Mouse (Mus musculus) frontal cortex, postnatal 25 days (tissue): ENCODE data around the gene Map2k5.
A peak's percentile ranks its signal among the peaks of the same experiment; 100 is the strongest.

ENCODE experiments used
- DNase-seq, 2 experiments: peaks; one replicate each; pipeline ENCODE4 v3.0.0; 2022; ENCODE audit warnings: low spot score in 2 of 2

Map2k5 gene

DNA sequence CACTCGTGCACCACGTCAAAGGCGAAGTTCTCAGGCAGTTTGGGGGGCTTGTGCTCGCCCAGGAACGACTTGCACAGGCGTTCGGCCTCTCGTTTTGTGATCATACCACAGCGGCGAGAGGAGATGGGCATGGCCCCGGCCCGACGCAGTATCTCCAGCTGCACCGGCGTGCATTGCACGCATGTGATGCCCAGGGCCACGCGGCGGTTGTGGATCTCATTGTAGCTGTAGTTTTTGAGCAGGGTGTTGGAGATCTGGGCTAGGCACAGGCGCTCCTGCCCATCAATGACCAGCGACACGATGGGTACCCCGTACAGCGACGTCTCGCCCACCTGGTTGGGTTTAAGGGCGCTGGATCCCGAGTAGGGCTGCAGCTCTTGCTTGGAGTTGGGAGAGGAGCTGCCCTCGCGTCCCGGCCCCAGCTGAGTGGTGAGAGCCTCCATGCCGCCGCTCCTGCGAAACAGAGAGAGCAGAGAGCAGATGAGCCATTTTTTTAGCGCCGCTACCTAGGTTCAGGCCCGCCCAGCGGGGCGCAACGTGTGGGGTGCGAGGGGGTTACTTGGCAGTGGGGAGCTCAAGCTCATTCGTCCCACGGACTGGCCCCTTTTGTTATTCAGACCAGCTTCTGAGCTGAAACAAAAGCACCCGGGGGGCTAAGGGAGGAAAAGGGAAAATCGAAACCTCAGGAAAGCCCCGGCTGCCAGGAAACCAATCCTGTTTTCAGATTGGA is 231.4 kb downstream of the Map2k5 start:
- DNase-seq: no peak

DNA sequence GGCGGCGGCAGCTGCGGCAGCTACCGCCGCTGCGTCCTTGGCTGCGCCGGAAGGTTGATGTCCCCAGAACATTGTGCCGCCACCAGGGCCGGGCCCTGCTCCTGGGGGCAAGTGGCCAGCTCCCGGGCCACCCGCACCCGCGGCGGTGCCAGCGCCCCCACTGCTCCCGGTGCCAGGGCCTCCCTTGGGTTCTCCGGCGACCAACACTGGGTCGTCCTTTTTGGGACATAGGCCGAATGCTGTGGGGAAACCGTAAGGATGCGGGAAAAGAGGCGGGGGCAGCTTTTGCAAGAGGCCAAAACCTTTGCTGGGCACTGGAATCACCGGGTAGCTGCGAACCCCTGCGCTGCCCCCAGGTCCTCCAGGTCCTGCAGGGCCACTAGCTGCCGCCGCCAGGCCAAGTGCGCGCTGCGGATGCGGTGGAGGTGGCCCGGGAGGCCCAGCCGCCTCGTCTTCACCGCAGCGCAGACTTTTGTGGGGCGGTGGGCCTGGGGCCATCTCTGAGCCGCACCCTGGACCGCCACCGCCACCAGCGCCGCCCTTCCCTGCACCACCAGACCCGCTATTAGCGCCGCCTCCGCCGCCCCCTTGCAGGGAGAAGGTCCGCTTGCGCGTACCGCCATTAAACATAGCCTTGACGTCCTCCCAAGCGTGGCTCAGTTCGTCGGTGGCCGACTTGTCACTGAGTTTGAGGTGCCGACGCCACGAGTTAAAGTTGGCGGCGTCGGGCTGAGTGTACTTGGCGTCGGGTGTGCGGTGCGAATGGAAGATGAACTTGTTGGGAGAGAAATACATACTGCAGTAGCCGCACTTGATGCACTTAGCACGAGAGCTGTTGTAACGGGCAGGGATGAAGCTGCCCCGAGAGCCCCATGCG is 232.2 kb downstream of the Map2k5 start:
- no peak for DNase-seq

DNA sequence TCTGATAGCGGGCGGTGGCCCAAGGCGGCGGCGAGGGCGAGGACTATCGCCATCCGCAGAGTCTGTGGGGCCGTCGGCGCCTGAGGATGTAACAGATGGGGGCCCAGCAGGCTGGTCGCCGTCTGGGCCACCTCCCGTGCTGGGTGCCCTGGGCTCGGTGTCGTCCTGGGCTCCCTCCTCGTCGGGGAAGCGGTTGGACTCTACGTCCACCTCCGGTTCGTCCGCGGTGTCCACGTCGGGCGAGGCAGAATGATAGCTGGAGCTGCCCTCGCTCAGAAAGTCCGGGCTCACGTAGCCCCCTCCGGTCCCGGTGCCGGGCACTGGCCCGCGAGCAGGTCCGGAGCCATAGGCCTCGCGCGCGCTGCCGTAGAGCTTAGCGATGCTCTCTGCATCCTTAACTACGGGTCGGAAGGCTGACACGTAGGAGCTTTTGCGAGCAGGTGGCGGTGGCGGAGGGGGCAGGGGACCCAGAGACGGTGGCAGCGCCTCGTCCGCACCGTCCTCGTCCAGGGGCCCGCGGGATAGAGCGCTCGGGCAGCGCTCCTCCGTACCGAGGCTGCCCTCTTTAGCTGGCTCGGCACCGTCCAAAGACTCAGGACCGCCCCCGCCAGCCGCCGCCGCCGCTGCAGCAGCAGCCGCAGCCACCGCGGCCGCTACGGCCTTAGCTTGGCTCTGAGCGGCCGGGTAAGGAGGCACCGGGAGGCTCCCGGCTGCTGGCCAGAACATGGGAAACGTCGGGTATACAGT is 233.0 kb downstream of the Map2k5 start:
- no peak for DNase-seq

DNA sequence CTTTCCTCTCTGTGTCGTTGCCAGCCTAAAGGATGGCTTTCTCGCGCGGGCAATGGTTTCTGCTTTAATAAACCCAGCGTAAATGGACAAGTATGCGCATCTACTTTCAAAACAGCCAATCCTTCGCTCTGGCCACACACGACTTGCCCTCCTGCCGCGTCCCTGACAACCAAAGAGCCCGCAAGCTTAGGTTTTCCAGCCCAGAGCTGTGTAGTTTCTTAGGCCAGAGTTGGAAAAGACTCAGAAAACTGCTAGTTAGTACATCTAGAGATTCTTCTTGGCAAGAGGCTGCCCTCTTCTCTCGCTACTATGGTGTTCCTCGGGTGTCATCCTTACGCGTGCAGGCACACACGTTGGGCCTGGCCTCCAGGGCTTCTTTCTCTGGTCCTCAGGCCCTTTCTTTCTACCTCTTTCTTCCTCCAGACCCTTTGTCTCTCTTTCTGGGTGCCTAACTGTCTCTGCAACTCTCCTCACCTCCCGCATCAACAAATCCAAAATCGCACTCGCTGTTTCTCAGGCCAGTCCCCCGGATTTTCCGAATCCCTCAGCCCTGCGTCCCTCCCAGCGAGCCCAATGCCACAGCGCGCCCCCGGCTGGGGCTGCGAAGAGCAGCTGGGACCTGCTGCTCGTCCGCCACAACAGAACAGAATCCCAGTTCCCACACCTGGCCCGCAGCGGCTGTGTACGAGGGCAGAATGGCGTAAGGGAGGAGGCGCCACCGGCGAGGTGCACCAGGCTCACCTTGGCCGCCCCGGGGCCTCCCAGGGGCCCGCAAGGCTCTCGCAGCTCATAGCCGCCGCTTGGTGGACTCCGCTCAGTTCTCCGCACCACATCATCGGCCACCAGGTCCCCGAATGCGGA is 233.8 kb downstream of the Map2k5 start:
- DNase-seq: no peak

DNA sequence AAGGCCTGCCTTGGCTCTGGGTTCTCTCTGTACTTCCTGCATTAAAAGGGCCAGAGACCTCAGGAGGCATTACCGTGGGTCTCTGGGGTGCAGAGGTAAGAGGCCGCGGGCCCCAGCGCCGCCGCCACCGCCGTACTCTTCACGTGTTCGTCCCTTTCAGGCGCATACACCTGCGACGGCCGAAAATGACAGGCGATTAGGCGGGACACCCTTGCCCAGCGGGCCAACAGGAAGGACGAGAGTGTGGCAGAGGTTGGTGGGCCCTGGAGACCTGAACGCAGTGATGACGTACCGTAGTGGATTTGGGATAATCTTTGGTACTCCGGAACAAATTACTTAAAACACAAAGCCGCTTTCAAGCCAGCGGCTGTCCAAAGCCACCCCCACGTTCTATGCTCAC is 234.5 kb downstream of the Map2k5 start:
- no peak for DNase-seq

DNA sequence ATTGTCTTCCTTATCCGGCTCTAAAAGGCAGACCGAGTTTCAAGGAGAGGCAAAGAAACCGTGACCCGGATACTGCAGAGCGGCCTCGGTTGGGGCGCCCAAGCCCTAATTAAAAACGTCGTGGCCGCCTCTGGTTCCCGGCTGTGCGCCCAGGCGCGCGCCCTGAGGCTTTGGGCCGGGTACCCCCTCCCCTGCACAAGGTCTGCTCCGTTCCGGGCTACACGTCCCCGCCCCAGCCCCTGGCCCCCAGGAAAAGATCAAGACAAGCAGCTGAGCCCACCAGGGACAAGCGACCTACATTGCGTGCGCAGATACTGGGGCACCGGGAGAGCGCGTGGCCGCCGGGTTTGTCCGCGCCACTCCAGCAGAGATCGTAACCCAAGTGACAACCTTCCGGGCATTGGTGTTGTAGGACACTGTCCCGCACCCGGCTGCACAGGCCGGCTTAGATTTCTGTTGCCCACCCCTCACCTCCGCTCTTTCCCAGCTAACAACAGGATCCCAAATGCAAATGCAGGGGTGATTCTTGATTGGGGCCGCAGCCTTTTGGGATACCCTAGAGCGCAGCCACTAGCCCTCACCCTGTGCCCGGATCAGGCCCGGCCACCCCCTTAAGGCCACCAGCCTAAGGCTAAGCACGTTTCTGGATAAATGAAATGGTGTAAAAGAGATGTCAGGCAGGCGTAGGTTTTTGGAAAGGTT is 235.2 kb downstream of the Map2k5 start:
- DNase-seq: no peak

DNA sequence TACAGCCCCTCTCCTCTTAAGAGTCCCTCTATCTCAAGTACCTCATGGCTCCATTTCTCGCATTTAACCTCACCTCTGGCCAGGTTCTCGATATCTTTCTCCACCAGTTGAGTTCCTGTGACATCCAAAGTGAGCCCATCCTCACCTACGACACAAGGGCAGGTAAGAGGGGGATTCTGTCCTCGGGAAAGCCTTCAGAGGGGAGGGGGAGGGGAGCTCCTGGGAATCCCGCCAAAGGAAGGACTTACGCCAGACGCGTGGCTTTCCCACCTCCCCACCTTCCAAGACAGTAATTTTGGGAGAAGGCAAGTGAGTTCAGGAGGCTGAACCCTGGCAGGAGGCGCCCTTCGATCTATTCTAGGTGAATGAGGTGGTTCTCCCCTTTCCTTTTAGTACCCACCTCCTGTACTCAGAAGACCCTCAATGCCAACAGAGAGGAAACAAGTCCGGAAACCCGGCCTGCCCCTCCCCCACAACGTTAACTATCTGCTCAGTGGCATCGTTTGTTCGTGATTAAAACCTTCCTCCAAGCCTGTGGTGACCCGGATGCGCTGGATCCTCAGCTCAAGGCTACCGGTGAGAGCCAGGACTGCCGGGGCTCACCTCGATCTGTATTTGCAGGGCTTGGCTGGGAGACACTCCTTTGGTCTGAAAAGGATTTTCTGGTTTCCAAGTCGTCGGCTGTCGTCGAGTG is 235.9 kb downstream of the Map2k5 start:
- DNase-seq: no peak

DNA sequence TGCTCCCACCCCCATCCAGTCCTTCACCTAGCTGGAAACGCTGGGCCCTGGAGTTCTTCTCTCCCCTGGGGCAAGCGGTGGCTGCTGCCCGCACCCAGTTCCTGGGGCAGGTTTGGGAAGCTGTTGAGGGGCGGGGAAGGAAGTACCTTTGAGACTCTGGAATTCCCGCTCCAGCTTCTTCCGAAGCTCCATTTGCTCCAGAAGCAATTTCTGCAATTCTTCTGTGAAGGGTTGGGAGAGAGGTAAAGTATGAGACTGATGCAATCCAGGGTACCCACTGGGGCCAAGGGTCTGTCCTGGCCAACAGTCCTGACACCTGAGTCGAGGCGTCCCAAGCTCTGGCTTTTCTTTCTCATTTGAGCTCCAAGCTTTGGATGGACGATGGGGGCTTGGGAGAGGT is 237.5 kb downstream of the Map2k5 start:
- no peak for DNase-seq

DNA sequence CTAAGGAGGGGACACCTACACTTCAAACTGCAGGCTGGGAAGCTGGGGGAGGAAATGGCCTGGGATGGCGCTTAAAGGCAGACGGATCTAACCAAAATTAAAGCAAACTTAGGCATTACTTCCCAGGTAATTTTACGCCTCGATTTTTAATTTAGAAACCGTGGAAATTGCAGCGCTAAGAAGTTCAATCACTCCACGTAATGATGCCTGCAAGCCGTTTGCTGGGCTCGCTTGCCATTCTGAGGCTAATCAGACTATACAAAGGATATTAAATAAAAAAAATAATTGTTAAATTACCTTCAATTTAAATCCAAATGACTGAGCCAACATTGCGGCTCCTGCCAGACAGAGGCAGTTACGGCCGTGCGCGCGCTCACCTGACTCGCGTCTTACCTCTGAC is 238.0 kb downstream of the Map2k5 start:
- no peak for DNase-seq

DNA sequence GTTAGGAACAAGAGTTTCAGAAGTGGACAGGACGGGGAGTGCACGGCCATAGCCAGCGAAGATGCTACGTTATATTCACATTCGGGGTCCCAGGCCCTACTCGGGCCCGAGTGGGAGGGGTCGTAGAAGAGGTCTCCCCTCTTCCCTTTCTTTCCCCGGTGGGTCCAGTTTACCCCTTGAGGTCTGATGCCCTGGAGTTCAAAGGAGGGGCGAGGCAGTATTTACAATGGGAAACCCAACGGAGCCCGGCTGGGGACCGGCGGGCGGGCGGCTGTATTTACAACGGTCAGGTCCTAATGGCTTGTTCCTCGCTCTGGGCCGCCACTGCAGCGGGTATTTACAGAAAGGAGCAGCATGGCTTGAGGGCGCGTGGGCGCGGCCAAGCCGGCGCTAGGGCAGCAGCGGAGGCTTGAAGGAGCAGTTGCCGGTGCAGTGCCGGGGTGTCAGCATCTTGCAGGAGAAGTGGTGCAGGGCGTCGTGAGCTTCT is 239.2 kb downstream of the Map2k5 start:
- no peak for DNase-seq

DNA sequence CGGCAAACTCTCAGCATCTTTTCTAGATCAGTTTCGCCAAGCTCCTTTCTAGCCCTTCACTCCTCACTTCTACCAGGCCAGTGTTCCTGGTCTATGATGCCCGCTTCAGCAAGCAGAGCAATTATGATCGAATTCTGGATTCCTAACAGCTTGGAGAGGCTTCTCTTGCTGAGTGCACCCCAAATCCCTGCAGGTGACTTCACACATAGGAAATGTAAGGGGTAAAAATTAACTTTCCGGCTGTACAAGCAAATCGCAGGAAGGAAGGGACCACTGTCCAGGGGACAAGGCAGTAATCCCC is 240.1 kb downstream of the Map2k5 start:
- DNase-seq: no peak

DNA sequence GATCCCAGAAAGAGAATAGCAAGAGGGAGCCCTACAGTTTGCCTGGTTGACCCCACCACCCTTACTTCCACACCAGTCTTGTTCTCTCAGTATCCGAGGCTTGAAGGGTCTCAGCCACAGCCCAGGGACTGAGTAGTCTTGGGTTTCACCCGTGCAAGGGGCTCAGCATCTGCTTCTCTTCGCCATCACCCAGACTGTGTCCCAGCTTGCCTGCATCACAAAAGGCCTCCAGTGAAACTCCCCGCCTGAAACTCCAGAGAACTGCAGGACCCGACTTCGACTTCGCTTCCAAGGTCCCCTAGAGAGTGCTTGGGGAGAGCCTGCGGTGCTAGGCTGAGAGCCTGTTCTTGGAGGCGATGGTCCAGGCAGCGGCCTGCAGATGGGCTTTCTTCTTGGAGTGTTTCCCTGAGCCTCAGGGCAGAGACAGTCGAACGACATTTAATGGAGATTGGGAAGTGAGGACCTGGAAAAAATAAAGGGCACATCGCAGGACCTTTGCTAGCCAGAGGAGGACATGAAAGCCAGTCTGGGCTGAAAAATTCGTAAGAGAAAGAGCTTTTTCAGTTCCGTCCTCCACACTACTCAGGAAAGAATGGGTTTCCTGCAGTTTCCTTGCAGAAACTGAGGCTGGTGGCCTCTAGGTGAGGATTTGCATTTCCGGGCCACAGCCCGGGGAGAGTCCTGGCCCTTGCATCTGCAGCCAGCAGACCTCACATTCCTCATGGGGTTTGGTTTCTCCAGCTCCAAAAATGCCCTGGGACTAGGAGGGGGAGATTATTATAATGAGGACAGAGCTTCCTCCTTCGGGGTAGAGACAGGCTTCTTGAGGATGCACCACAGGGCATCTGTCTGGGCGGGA is 240.7 kb downstream of the Map2k5 start:
- DNase-seq: no peak

DNA sequence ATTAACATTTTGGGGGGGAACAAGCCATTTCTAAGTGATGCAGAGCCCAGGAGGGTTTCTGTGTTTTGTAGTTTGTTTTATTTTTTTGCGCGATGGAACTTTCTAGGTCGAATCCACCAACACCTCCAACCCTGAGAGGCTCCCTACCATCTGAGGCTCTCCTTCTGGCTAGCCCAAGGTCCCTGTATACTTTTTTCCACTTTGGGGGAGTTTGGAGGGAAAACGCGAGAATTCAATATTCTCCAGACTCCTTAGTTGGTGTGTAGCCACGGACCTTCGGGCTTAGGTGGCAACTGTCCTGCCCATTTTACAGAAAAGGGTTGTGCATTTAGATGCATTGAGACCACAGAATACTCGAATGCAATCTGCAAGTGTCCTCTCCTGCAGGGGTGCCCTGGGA is 241.5 kb downstream of the Map2k5 start:
- DNase-seq: no peak

DNA sequence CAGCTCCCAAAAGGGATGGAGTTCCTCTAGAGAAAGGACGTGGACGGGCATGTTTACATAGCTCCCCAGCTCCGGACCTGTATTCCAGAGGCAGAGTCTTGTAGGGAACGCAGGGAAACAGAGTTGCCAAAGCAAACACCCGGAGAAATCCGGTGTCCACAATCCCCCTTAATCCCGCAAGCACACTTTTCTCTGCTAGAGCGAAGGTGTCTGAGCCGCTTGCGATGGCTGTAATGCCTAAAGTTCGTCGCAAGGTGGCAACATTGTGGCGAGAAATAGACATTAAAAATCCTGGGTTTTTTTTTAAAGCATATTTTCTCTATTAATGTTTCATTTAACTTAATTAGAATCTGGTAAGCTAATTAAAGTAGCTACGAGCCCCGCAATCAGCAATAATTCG is 241.9 kb downstream of the Map2k5 start:
- no peak for DNase-seq

DNA sequence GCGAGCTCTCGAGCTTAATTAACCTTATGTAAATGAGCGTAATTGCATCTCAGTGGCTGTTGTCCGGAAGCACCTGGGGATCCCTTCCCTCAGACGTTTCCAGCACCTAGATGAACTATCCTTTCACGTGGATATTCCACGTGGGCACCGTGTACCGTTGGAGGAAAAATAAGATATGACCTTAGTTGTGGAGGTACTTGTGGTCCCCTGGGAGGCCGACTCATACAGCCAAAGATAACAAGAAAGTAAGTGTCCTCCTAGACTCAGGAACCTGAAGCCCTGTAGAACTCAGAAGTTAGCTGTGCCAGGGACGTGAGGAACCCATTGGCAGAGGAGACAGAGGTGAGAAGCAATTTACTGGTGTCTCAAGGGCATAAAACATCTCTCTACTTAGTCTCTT is 242.3 kb downstream of the Map2k5 start:
- DNase-seq: no peak

DNA sequence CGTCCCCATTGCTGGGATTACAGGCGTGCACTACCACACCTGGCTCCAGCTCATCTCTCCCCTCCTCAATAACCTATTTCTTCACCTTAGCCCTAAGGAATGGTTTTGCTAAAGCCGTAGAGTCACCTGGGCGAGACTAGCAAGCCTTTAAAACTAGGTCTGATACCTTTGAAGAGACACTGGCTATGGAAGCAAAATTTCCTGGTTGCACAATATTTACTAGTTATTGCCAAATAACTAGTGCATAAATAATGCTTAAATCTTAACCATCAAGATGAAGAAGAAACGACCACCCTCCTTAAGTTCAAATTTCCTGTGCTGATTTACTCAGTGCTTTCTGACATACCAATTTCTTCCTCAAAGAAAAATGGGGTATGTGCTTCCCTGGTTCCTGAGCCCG is 244.0 kb downstream of the Map2k5 start:
- no peak for DNase-seq

DNA sequence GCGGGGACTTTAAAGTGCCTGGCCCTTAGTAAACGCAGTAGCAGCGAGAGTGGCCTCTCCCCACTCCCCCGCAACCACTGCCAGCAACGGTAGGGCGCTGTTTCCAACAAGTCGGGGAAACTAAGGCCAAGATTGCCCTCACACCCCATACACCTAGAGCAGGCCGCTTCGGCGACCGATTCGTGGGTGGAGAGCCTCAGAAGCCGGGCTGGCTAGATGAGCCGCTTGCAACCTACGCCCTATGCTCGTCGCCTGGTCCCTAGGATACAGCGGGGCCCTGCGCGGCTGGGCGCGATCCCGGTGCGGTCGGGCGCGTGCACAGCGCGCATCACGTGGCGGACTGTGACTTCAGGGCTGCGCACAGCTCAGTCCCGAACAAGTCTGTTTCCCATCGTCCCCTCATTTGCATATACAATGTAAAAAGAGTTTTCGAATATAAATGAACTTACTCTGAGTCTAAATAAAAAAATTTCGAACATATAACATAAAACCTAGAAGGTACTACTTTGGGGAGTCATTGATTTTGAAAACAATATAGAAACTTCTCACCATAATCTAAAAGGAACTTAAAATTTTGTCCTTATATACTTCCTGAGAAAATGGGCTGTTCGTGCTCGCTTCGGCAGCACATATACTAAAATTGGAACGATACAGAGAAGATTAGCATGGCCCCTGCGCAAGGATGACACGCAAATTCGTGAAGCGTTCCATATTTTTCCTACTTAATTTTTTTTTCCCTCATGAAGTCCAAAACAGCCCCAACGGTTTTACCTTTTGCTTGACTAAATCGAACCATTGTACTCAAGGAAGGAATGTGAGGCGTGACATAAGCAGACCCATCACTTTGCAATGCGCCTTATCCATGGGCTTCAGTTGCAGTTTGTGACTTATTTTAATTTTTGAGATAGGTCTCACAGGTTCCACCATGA is 244.8 kb downstream of the Map2k5 start:
- peak; percentile 83 to 90 for DNase-seq

DNA sequence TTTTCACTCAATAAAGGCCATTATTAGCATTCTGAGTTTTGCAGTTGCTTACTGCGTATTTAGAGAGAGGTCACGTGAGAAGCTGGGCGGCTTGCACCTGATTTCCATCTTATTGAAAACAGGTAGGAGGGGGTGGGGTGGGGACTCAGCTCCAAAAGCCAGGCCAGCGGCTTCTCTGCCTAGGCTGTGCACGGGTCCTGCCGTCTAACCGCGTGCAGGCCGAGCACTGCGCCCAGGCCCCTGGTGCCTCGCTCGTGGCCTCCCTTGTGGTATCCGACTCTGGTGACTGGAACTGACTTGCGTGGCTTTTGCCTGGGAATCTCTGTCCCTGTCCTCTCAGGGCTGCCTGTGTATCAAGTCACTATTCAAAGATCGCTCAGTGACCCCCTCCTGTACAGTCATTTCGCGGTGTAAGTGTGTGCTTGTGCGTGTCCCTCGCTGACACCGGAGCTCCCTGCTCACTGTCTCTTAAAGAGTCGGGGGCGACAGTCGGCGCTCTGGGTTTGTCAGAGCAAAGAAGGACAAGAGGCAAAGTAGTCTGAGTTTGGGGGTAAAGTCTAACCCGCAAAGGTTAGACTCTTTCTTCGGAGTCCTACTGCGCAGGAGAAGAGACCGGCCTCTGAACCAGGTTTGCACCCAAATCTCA is 245.6 kb downstream of the Map2k5 start:
- DNase-seq: no peak
